Mouse (Mus musculus) liver, embryonic 14.5 days (tissue): ENCODE measurements around the gene Atp13a5.

ENCODE experiments used
- CTCF ChIP-seq: IDR thresholded peaks from 2 replicates; pipeline ENCODE4 v1.5.1; 2016; ENCODE audit warnings: antibody characterized with exemption, low read depth, control low read depth
- EP300 ChIP-seq: IDR thresholded peaks from 2 replicates; pipeline ENCODE4 v1.6.1; 2016; ENCODE audit warnings: antibody characterized with exemption, low read depth

GRCm38 (mm10) chr16:29399079-29399478 lies 20.5 kb upstream of the Atp13a5 start:
- TF ChIP-seq CTCF (no peak), EP300 (no peak)
